Mouse (Mus musculus): ENCODE measurements around the gene Taf8. TPM values are rescaled to one million over a fixed set of nuclear protein-coding genes. Genes with fewer than 3 reads are reported as not detected.

Gene Taf8
- total RNA-seq, 1 experiment = 40.0 TPM

DNA sequence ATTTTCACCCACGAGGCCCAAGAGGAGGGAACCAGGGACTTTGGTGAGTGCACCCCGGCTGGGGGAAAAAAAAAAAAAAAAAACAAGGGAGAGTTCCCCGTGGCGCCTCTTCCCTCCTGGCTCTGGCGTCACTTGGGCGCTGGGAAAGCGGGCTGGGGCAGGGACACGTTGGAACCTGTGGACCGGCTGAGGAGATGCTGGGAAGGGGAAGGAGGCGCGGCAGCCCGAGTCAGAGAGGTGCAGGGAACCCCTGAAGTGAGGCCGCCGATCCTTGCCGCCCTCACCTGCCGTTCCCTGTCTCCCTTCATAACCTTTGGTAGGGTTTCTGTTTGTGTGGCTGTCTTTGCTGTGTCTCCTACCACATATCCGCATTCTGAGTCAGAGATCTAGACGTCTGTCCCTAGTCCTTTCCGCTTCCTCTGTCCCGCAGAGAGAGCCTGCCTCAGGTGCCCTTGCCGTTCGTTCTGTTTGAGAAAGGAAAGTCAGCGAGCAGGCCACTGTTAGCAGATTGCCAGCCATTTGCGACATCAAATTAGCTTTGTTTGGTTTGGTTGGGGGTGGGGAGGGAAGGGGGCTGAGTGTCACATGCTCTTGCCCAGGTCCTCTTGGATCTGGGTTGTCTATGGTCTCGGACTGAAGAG lies 65.1 kb downstream of the Taf8 start, which contains the start of gene 1700001C19Rik:
TSS of gene 1700001C19Rik (minus strand) at position 470 of the 641 bp plus-strand sequence.
- DNase-seq (ENCODE audit: low read depth, low spot score) = no peak
- H3K9ac ChIP-seq (ENCODE audit: insufficient read depth, low read depth, low read length, poor library complexity, severe bottlenecking) = peak within 1 kb of the TSS; percentile 59
- TF ChIP-seq ZNF384 (IDR thresholded peaks at IDR 0.05; ENCODE audit: low read depth, low read length) = peak; percentile 93
- TF ChIP-seq ZC3H11A (IDR thresholded peaks at IDR 0.05; ENCODE audit: borderline replicate concordance, low read depth, low read length) = no peak
- in situ Hi-C loops (cut with MboI; ENCODE audit: low sequenced_read_pairs in 2 of 2, unreplicated experiment in 2 of 2) = no loop called here
- peak within 1 kb of the TSS; percentile 71 to 76 for H3K4me3 ChIP-seq (ENCODE audit: insufficient read depth in 1 of 2, low read depth in 1 of 2, low read length in 2 of 2, poor library complexity in 1 of 2, severe bottlenecking in 1 of 2)
- no peaks in the 10 kb centered on the region for H3K9me3 ChIP-seq (ENCODE audit: control insufficient read depth, insufficient read depth, low read depth, low read length)
- no peaks in the 10 kb centered on the region for H3K36me3 ChIP-seq (ENCODE audit: control insufficient read depth, insufficient read depth, low read length, poor library complexity, severe bottlenecking)
- no peak within 1 kb of the TSS for H3K27ac ChIP-seq (ENCODE audit: insufficient read depth, low read depth, low read length, poor library complexity, severe bottlenecking)
- peaks cover 0 to 29% of the 10 kb centered on the region in 2 experiments; a peak in 2 of 4 replicates for H3K4me1 ChIP-seq (ENCODE audit: control insufficient read depth in 2 of 2, insufficient read depth in 2 of 2, low read length in 2 of 2, poor library complexity in 1 of 2)

GRCm38 (mm10) chr17:47436156-47436906 lies 65.8 kb downstream of the Taf8 start, which contains the start of gene AI661453:
Gene AI661453, plus strand, starts transcription at chr17:47436615.
- Histone ChIP-seq H3K9me3 (ENCODE audit: control insufficient read depth, insufficient read depth, low read depth, low read length) (no peaks in the 10 kb centered on the region), H3K36me3 (ENCODE audit: control insufficient read depth, insufficient read depth, low read length, poor library complexity, severe bottlenecking) (no peaks in the 10 kb centered on the region), H3K4me3 (ENCODE audit: insufficient read depth in 1 of 2, low read depth in 1 of 2, low read length in 2 of 2, poor library complexity in 1 of 2, severe bottlenecking in 1 of 2) (peak within 1 kb of the TSS; percentile 71 to 76), H3K4me1 (ENCODE audit: control insufficient read depth in 2 of 2, insufficient read depth in 2 of 2, low read length in 2 of 2, poor library complexity in 1 of 2) (peaks cover 0 to 23% of the 10 kb centered on the region in 2 experiments; a peak in 2 of 4 replicates), H3K27ac (ENCODE audit: insufficient read depth, low read depth, low read length, poor library complexity, severe bottlenecking) (no peak within 1 kb of the TSS), H3K9ac (ENCODE audit: insufficient read depth, low read depth, low read length, poor library complexity, severe bottlenecking) (peak within 1 kb of the TSS; percentile 59)
- peak; percentile 45 for DNase-seq (ENCODE audit: low read depth, low spot score)
- in situ Hi-C loops (cut with MboI; ENCODE audit: low sequenced_read_pairs in 2 of 2, unreplicated experiment in 2 of 2) = no loop called here
- TF ChIP-seq CHD2 (IDR thresholded peaks at IDR 0.05; ENCODE audit: low read depth, low read length) (no peak), ZNF384 (IDR thresholded peaks at IDR 0.05; ENCODE audit: low read depth, low read length) (peak; percentile 92), MAFK (IDR thresholded peaks at IDR 0.05; ENCODE audit: insufficient read depth, low read depth, low read length) (no peak), HCFC1 (IDR thresholded peaks at IDR 0.05; ENCODE audit: borderline replicate concordance, insufficient read depth, low read length) (no peak; the same call in 1 of the 2 replicates), ZC3H11A (IDR thresholded peaks at IDR 0.05; ENCODE audit: borderline replicate concordance, low read depth, low read length) (no peak)

Other genes with a start within 250 kb of the Taf8 start
- gene Mrps10, start 133.4 kb downstream of the Taf8 start, total RNA-seq (2012; rRNA removed) = 55.8 and 65.1 TPM in 2 replicates
- not detected in 2 replicates for gene Guca1b, start 116.9 kb downstream of the Taf8 start, total RNA-seq (2012; rRNA removed)
- gene Guca1a, start 101.7 kb downstream of the Taf8 start, total RNA-seq (2012; rRNA removed) = 10.7 and 12.2 TPM in 2 replicates
- gene AI661453, start 65.7 kb downstream of the Taf8 start, total RNA-seq (2012; rRNA removed) = 1.5 and 2.2 TPM in 2 replicates
- gene 1700001C19Rik, start 64.9 kb downstream of the Taf8 start, total RNA-seq (2012; rRNA removed) = 0.85 TPM in 2 replicates
- gene Ccnd3, start 2.8 kb upstream of the Taf8 start, total RNA-seq (2012; rRNA removed) = 125 and 131 TPM in 2 replicates
- 51.5 and 51.8 TPM in 2 replicates for gene Bysl, start 109.2 kb upstream of the Taf8 start, total RNA-seq (2012; rRNA removed)
- gene Med20, start 109.3 kb upstream of the Taf8 start, total RNA-seq (2012; rRNA removed) = 43.4 and 46.1 TPM in 2 replicates
- 4.9 and 5.4 TPM in 2 replicates for gene Gm20517, start 109.3 kb upstream of the Taf8 start, total RNA-seq (2012; rRNA removed)
- gene Usp49, start 128.4 kb upstream of the Taf8 start, total RNA-seq (2012; rRNA removed) = 10.0 and 15.5 TPM in 2 replicates
- 54.7 and 55.8 TPM in 2 replicates for gene Tomm6, start 186.1 kb upstream of the Taf8 start, total RNA-seq (2012; rRNA removed)
- gene Frs3, start 186.7 kb upstream of the Taf8 start, total RNA-seq (2012; rRNA removed) = 8.4 and 15.9 TPM in 2 replicates
- 0.36 and 0.37 TPM in 2 replicates for gene Gm21981, start 192.2 kb upstream of the Taf8 start, total RNA-seq (2012; rRNA removed)
- 0.71 and 1.7 TPM in 2 replicates for gene Prickle4, start 192.4 kb upstream of the Taf8 start, total RNA-seq (2012; rRNA removed)
- 1.7 and 3.7 TPM in 2 replicates for gene Pgc, start 224.6 kb upstream of the Taf8 start, total RNA-seq (2012; rRNA removed)
- 21.0 and 33.0 TPM in 2 replicates for gene Tfeb, start 234.7 kb upstream of the Taf8 start, total RNA-seq (2012; rRNA removed)

Data from ES-E14 (cell line).